Mouse (Mus musculus) limb, embryonic 14.5 days (tissue): Measurements from ENCODE around the gene Dennd1a. TPM values are rescaled to one million over a fixed set of nuclear protein-coding genes. Genes with fewer than 3 reads are reported as not detected.

Source experiments
- ATAC-seq: fragments of 200-750 bp; cut with Nextera tagmentation; 2 replicates; pipeline ENCODE4 v1.8.0; 2017; ENCODE audit warnings: low read depth, moderate number of reproducible peaks, moderate TSS enrichment; ENCODE audit not compliant: low FRiP score
- DNase-seq: peaks from one replicate; pipeline ENCODE4 v3.0.0-alpha.2; 2015; ENCODE audit warnings: low spot score
- H3K27ac ChIP-seq: fragments of 300-500 bp; sonication (generic); replicated peaks from 2 replicates; pipeline ENCODE4 v1.5.1; 2014; ENCODE audit warnings: low read depth, mild to moderate bottlenecking, low read length, moderate library complexity, mixed read lengths
- H3K27me3 ChIP-seq: fragments of 300-500 bp; sonication (generic); 2 replicates; pipeline ENCODE4 v1.6.1; 2014; ENCODE audit warnings: low read length, mixed read lengths; ENCODE audit not compliant: control insufficient read depth, insufficient read depth
- H3K36me3 ChIP-seq: fragments of 300-500 bp; sonication (generic); 2 replicates; pipeline ENCODE4 v1.6.1; 2014; ENCODE audit warnings: mild to moderate bottlenecking, low read length, moderate library complexity, mixed read lengths; ENCODE audit not compliant: control insufficient read depth, insufficient read depth
- H3K4me1 ChIP-seq: fragments of 300-500 bp; sonication (generic); 2 replicates; pipeline ENCODE4 v1.6.1; 2014; ENCODE audit warnings: antibody characterized with exemption, low read length, mixed read lengths; ENCODE audit not compliant: control insufficient read depth, insufficient read depth
- H3K4me2 ChIP-seq: fragments of 300-500 bp; sonication (generic); replicated peaks from 2 replicates; pipeline ENCODE4 v1.6.1; 2014; ENCODE audit warnings: low read depth, mild to moderate bottlenecking, low read length, moderate library complexity; ENCODE audit not compliant: severe bottlenecking
- H3K4me3 ChIP-seq: fragments of 300-500 bp; sonication (generic); replicated peaks from 2 replicates; pipeline ENCODE4 v1.5.1; 2014; ENCODE audit warnings: low read length
- H3K9ac ChIP-seq: fragments of 300-500 bp; sonication (generic); 2 replicates; pipeline ENCODE4 v1.6.1; 2014; ENCODE audit warnings: mild to moderate bottlenecking, low read depth, low read length, moderate library complexity; ENCODE audit not compliant: severe bottlenecking
- H3K9me3 ChIP-seq: fragments of 300-500 bp; sonication (generic); 2 replicates; pipeline ENCODE4 v1.6.1; 2016; ENCODE audit warnings: low read length; ENCODE audit not compliant: control insufficient read depth
- POLR2A ChIP-seq: fragments of 200-500 bp; IDR thresholded peaks from 2 replicates; pipeline ENCODE4 v1.8.0; 2012; ENCODE audit warnings: inconsistent platforms, mild to moderate bottlenecking, moderate library complexity, borderline replicate concordance; ENCODE audit not compliant: insufficient read depth, insufficient read length; ENCODE audit errors: extremely low read depth
- WGBS: fragments of 180-500 bp; shearing (Covaris S2); extraction: QIAGEN DNeasy Blood & Tissue Kit; methylation state at CpG from one replicate; pipeline ENCODE4 v1.1.7; 2014; 5-methylcytosine and 5-hydroxymethylcytosine counted together
- polyA plus RNA-seq, 2 experiments: library from polyadenylated mRNA; depleted of rRNA in 1 of 2; stranded (reverse) in 1 of 2; unstranded in 1 of 2; fragments of >200 nt; fragmentation: Nextera tagmentation in 1 of 2; extraction: Ambion mirVana in 1 of 2; gene quantifications; 2 replicates each; pipeline versions ENCODE4 v1.2.1 to v1.2.3; 2012 to 2014

The Dennd1a gene
- polyA plus RNA-seq, 2 experiments, result 11.8 to 22.9 TPM

DNA sequence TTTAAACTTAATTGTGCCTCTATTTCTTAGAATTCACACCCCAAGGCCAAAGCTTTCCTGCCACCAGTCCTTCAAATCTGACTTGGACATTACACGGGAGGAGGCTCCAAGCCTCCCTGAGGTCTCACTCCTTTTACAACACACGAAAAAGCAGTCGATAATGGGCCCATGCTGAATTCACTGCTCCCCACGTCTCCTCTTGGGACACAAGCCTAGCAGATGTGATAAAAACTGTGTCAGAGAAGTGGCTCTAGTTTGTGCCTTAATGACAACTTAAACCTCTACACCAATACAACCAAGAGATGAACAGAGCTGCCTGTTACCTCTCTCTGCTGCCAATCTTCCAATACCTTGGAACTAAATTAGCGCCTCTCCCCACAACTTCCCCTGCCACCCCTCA lies 144.3 kb downstream of the Dennd1a start:
- ATAC-seq (no peak), DNase-seq (no peak)
- Histone ChIP-seq H3K27me3 (no peaks in the 10 kb centered on the region), H3K36me3 (no peaks in the 10 kb centered on the region), H3K4me3 (no peak overlapping the region), H3K4me2 (no peak overlapping the region), H3K4me1 (peaks cover 19% of the 10 kb centered on the region; the same call in 1 of the 2 replicates), H3K27ac (no peak overlapping the region), H3K9me3 (no peaks in the 10 kb centered on the region), H3K9ac (no peak overlapping the region)
- no peak for TF ChIP-seq POLR2A
- 32% methylated on average over 5 of the region's 5 CpGs for WGBS

GRCm38 (mm10) chr2:38142210-38142609 lies 145.0 kb downstream of the Dennd1a start:
- DNase-seq (no peak), ATAC-seq (no peak)
- Histone ChIP-seq H3K27me3 (no peaks in the 10 kb centered on the region), H3K4me2 (no peak overlapping the region), H3K9me3 (no peaks in the 10 kb centered on the region), H3K36me3 (no peaks in the 10 kb centered on the region), H3K4me1 (peaks cover 20% of the 10 kb centered on the region), H3K4me3 (no peak overlapping the region), H3K27ac (no peak overlapping the region), H3K9ac (no peak overlapping the region)
- no peak for TF ChIP-seq POLR2A
- 40% methylated on average over 2 of the region's 2 CpGs for WGBS

DNA sequence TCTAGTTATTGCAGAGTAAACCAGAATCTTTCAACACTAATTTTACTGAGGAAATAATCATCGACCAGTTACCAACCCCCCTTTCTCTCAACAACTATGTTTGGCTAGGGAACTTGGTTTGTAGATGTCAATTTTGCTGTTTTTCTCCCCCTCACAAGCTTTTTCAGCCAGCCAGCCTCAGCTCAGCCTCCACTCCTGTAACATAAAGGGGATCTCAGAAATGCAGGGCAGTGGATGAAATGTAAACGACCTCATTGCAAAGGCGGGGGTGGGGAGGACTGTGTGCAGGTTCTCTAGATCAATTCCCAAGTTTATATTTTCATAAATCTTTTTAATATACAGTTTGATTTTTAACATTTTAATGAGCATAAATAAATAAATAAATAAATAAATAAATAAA lies 147.7 kb downstream of the Dennd1a start:
- Histone ChIP-seq H3K9me3 (no peaks in the 10 kb centered on the region), H3K9ac (no peak overlapping the region), H3K27me3 (no peaks in the 10 kb centered on the region), H3K4me3 (no peak overlapping the region), H3K4me1 (peaks cover 19% of the 10 kb centered on the region), H3K27ac (no peak overlapping the region), H3K36me3 (no peaks in the 10 kb centered on the region), H3K4me2 (no peak overlapping the region)
- 65% methylated on average over 3 of the region's 3 CpGs for WGBS
- TF ChIP-seq POLR2A, result no peak
- ATAC-seq (no peak), DNase-seq (no peak)

- Histone ChIP-seq H3K9me3 (no peaks in the 10 kb centered on the region), H3K4me1 (peaks cover 9% of the 10 kb centered on the region), H3K27me3 (no peaks in the 10 kb centered on the region), H3K36me3 (no peaks in the 10 kb centered on the region), H3K4me3 (no peak overlapping the region), H3K9ac (no peak overlapping the region), H3K27ac (no peak overlapping the region), H3K4me2 (no peak overlapping the region)
- no peak for TF ChIP-seq POLR2A
- 15% methylated on average over 5 of the region's 5 CpGs for WGBS
- DNase-seq (peak; percentile 40), ATAC-seq (no peak)
Observed at GRCm38 (mm10) chr2:38137086-38137485, 150.1 kb downstream of the Dennd1a start.

- Histone ChIP-seq H3K9me3 (no peaks in the 10 kb centered on the region), H3K4me1 (peaks cover 7% of the 10 kb centered on the region), H3K36me3 (no peaks in the 10 kb centered on the region), H3K4me3 (no peak overlapping the region), H3K27me3 (no peaks in the 10 kb centered on the region), H3K9ac (no peak overlapping the region), H3K4me2 (no peak overlapping the region), H3K27ac (no peak overlapping the region)
- TF ChIP-seq POLR2A, result no peak
- ATAC-seq (no peak), DNase-seq (no peak)
- WGBS, result 56% methylated on average over 3 of the region's 3 CpGs
Observed at GRCm38 (mm10) chr2:38135427-38135826, 151.8 kb downstream of the Dennd1a start.
